In genomic region chr13:67500084-67500719, GRCm38 (mm10) we compare ENCODE assay signal across 8 mouse cellular contexts. TPM values are rescaled to one million over a fixed set of nuclear protein-coding genes. Genes with fewer than 3 reads are reported as not detected.
DNase-seq lines count a peak whose midpoint lies in the region; ATAC-seq lines count a peak whose summit lies in the region.

TSS of gene Zfp58 (minus strand) at chr13:67500555.

- peaks cover 2 to 5% of the 10 kb centered on the region in 2 experiments; a peak in 1 of 4 replicates for H3K4me1 ChIP-seq in heart, embryonic 14.5 days (ENCODE audit: control insufficient read depth in 2 of 2, insufficient read depth in 2 of 2, low read length in 2 of 2)
- peaks cover 12% of the 10 kb centered on the region for H3K4me1 ChIP-seq in liver, embryonic 13.5 days (replicated peaks)
- H3K4me1 ChIP-seq in stomach, embryonic 16.5 days (ENCODE audit: control insufficient read depth, insufficient read depth, low read length): peaks cover 8% of the 10 kb centered on the region; the same call in 1 of the 2 replicates

- peak within 1 kb of the TSS; percentile 66 to 90 for H3K4me3 ChIP-seq in heart, embryonic 14.5 days (ENCODE audit: control insufficient read depth in 1 of 2, insufficient read depth in 1 of 2, low read depth in 1 of 2, low read length in 2 of 2)
- peak within 1 kb of the TSS; percentile 72 for H3K4me3 ChIP-seq in liver, embryonic 13.5 days (replicated peaks)
- peak within 1 kb of the TSS; percentile 88 for H3K4me3 ChIP-seq in stomach, embryonic 16.5 days (replicated peaks; ENCODE audit: low read length)

- peak within 1 kb of the TSS; percentile 74 for H3K4me2 ChIP-seq in heart, embryonic 14.5 days (ENCODE audit: low read length)
- H3K4me2 ChIP-seq in liver, embryonic 13.5 days: peak within 1 kb of the TSS; percentile 78
- peak within 1 kb of the TSS; percentile 80 for H3K4me2 ChIP-seq in stomach, embryonic 16.5 days (ENCODE audit: low read depth, low read length)

- H3K27ac ChIP-seq in heart, embryonic 14.5 days (replicated peaks in 1 of 2; ENCODE audit: control insufficient read depth in 1 of 2, insufficient read depth in 1 of 2, low read depth in 2 of 2, low read length in 2 of 2): peak within 1 kb of the TSS in 1 of 2 experiments; percentile 64; a peak in 3 of 4 replicates
- H3K27ac ChIP-seq in liver, embryonic 13.5 days: peak within 1 kb of the TSS; percentile 53; the same call in 1 of the 2 replicates
- peak within 1 kb of the TSS; percentile 51 for H3K27ac ChIP-seq in stomach, embryonic 16.5 days (ENCODE audit: low read length)

- H3K9ac ChIP-seq in heart, embryonic 14.5 days (ENCODE audit: low read length): peak within 1 kb of the TSS; percentile 75
- peak within 1 kb of the TSS; percentile 76 for H3K9ac ChIP-seq in liver, embryonic 13.5 days
- peak within 1 kb of the TSS; percentile 89 for H3K9ac ChIP-seq in stomach, embryonic 16.5 days (ENCODE audit: low read length)

- peak; percentile 62 for DNase-seq in c-Kit-negative CD71-positive TER-119-positive erythroid progenitor cells, embryonic 14.5 days (ENCODE audit: low read depth, low spot score)
- peak; percentile 82 for DNase-seq in fibroblast of lung, adult 2 months (ENCODE audit: low read depth)
- DNase-seq in kidney, postnatal 14 days: peak; percentile 90
- DNase-seq in liver, embryonic 13.5 days: peak; percentile 69
- DNase-seq in neural tube, embryonic 10.5 days (ENCODE audit: extremely low spot score, low spot score): peak; percentile 77

- ATAC-seq in CD4-positive, CD25-positive, alpha-beta regulatory T cell, adult 4 months: peak; percentile 98
- peak; percentile 81 for ATAC-seq in heart, embryonic 14.5 days (ENCODE audit: insufficient number of reproducible peaks, insufficient read depth, low FRiP score, low read depth)
- peak; percentile 93 for ATAC-seq in liver, embryonic 13.5 days (ENCODE audit: low read depth)
- peak; percentile 96 for ATAC-seq in stomach, embryonic 16.5 days (ENCODE audit: insufficient read depth, low FRiP score)

- peaks cover 2% of the 10 kb centered on the region for H3K36me3 ChIP-seq in heart, embryonic 14.5 days (ENCODE audit: control insufficient read depth, insufficient read depth, low read length)
- 0 out of 2 replicates have a peak, but pooled peaks cover 2% of the 10 kb centered on the region for H3K36me3 ChIP-seq in liver, embryonic 13.5 days
- H3K36me3 ChIP-seq in stomach, embryonic 16.5 days (ENCODE audit: control insufficient read depth, insufficient read depth, low read length): peaks cover 2% of the 10 kb centered on the region; the same call in 1 of the 2 replicates

- 1% methylated on average over 22 of the region's 22 CpGs for WGBS in heart, embryonic 14.5 days
- under 1% methylated on average over 22 of the region's 22 CpGs for WGBS in liver, embryonic 13.5 days (ENCODE audit: insufficient replicate concordance)
- WGBS in stomach, embryonic 16.5 days: 1% methylated on average over 22 of the region's 22 CpGs

- H3K9me3 ChIP-seq in heart, embryonic 14.5 days (ENCODE audit: control insufficient read depth, low read length): no peaks in the 10 kb centered on the region
- H3K9me3 ChIP-seq in liver, embryonic 13.5 days (replicated peaks): no peaks in the 10 kb centered on the region
- no peaks in the 10 kb centered on the region for H3K9me3 ChIP-seq in stomach, embryonic 16.5 days (replicated peaks; ENCODE audit: control insufficient read depth, low read length)

- no peaks in the 10 kb centered on the region for H3K27me3 ChIP-seq in heart, embryonic 14.5 days (ENCODE audit: control insufficient read depth, insufficient read depth, low read length)
- no peaks in the 10 kb centered on the region for H3K27me3 ChIP-seq in liver, embryonic 13.5 days
- H3K27me3 ChIP-seq in stomach, embryonic 16.5 days (ENCODE audit: control insufficient read depth, insufficient read depth, low read length): no peaks in the 10 kb centered on the region

RNA-seq across cellular contexts. Expression of gene Zfp58, which starts in this region (rescaled TPM):
- 10 to 100 TPM; 18.0 to 18.7 TPM for polyA plus RNA-seq in CD4-positive, CD25-positive, alpha-beta regulatory T cell, adult 4 months (2017; shearing (Covaris generic))
- 8.8 and 9.0 TPM in 2 replicates for polyA plus RNA-seq in heart, embryonic 14.5 days (2014; fragmentation: Nextera tagmentation; extraction: Ambion mirVana)
- 3.1 and 3.3 TPM in 2 replicates for polyA plus RNA-seq in liver, embryonic 13.5 days (2015; fragmentation: Nextera tagmentation; extraction: Ambion mirVana)
- 12.8 and 14.2 TPM in 2 replicates for polyA plus RNA-seq in stomach, embryonic 16.5 days (2015; fragmentation: Nextera tagmentation; extraction: Ambion mirVana)
